Mouse (Mus musculus): ENCODE measurements around the gene Dusp9. TPM values are rescaled to one million over a fixed set of nuclear protein-coding genes. Genes with fewer than 3 reads are reported as not detected.

Gene Dusp9
- 38.3 and 40.8 TPM in 2 replicates for polyA plus RNA-seq (2016; fragmentation: Nextera tagmentation; extraction: Ambion mirVana)

DNA sequence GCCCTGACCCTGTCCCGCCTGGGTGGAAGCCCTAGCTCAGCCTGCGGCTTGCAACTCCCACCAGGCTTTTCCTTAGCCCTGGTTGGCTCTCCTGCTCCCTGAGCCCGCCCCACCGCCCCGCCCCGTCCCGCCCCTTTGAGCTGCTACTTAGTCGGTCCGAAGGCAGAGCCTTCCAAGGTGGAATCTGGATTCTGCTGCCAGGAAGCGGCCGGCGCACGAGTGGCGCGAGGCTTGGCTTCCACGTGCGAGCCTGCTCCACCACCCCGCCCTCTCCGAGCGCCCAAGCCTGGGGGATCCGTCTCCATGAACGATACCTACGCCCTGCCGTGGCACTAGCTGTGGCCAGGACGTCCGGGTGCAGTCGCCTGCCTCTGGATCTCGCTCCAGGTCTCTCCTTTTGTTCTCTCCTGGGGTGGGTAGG lies at the start of gene Dusp9:
Gene Dusp9 (plus strand): TSS at position 165 of the 421 bp plus-strand sequence.
- Histone ChIP-seq H3K27me3 (ENCODE audit: poor library complexity, severe bottlenecking) (peaks cover 100% of the 10 kb centered on the region), H3K27ac (peak within 1 kb of the TSS; percentile 65), H3K9me3 (no peaks in the 10 kb centered on the region), H3K36me3 (replicated peaks) (no peaks in the 10 kb centered on the region; the same call in 1 of the 2 replicates), H3K4me1 (peaks cover 25% of the 10 kb centered on the region), H3K4me3 (peak within 1 kb of the TSS; percentile 47)
- peak; percentile 69 for DNase-seq (ENCODE audit: extremely low spot score, low spot score)
- 17% methylated on average over 27 of the region's 28 CpGs for WGBS

DNA sequence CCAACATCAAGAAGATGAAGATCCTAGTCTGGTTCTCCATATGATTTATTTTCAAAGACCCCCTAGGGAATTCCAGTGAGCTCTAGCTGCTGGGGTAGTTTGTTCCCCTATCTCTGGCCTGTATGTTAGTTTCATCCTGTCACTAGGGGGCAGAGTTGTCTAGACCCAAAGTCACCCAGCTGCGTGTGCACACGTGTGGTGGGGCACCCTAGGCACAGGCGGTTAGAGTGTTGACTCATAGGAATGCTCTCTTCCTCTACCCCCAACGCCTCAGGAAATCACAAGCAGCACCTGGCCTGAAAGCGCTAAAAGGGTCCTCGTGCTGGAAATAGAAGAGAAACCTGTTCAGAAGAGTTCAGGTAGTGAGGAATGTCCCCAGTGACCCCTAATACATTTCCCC lies 46.0 kb upstream of the Dusp9 start:
- WGBS = 29% methylated on average over 6 of the region's 6 CpGs
- Histone ChIP-seq H3K4me3 (no peak overlapping the region), H3K27me3 (ENCODE audit: poor library complexity, severe bottlenecking) (peaks cover 58% of the 10 kb centered on the region), H3K9me3 (no peaks in the 10 kb centered on the region), H3K4me1 (peaks cover 13% of the 10 kb centered on the region), H3K36me3 (replicated peaks) (no peaks in the 10 kb centered on the region), H3K27ac (no peak overlapping the region)
- no peak for DNase-seq (ENCODE audit: extremely low spot score, low spot score)

DNA sequence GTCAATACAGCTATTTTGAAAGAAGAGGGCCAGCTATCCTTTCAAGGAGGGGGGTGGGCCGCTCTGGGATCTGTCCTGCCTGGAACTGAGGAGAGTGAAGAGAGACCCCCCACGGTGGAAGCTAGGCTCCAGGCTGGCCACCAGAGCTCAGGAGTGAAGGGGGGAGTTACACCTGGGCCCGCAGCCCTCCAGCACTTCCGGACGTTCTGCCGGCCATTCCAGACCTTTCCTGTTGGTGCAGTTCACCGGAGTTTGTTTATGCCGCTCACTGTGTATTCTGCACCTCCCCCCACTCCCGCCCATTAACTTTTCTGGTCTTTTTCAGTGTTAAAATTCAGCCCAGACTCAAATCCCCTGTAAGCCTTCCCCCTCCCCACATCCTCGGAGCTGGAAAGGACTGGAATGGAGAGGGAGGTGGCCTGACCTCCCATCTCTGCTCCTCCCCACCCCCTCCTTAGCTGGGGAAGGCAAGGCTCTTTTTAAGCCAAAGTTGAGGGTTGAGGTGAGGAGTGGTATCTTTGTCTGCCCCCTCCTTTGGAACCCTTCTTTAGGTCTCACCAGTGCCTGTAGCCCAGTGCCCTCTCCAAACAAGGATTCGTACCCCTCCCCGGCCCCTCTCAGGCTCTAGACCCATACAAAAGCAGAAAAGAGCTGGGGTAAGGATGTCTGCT lies 44.6 kb upstream of the Dusp9 start:
- peaks cover 13% of the 10 kb centered on the region for H3K4me1 ChIP-seq
- peaks cover 50% of the 10 kb centered on the region for H3K27me3 ChIP-seq (ENCODE audit: poor library complexity, severe bottlenecking)
- H3K9me3 ChIP-seq = no peaks in the 10 kb centered on the region
- WGBS = 36% methylated on average over 12 of the region's 12 CpGs
- DNase-seq (ENCODE audit: extremely low spot score, low spot score) = peak; percentile 14
- H3K4me3 ChIP-seq = no peak overlapping the region
- no peaks in the 10 kb centered on the region for H3K36me3 ChIP-seq (replicated peaks)
- H3K27ac ChIP-seq = peak overlapping the region; percentile 35; the same call in 1 of the 2 replicates

DNA sequence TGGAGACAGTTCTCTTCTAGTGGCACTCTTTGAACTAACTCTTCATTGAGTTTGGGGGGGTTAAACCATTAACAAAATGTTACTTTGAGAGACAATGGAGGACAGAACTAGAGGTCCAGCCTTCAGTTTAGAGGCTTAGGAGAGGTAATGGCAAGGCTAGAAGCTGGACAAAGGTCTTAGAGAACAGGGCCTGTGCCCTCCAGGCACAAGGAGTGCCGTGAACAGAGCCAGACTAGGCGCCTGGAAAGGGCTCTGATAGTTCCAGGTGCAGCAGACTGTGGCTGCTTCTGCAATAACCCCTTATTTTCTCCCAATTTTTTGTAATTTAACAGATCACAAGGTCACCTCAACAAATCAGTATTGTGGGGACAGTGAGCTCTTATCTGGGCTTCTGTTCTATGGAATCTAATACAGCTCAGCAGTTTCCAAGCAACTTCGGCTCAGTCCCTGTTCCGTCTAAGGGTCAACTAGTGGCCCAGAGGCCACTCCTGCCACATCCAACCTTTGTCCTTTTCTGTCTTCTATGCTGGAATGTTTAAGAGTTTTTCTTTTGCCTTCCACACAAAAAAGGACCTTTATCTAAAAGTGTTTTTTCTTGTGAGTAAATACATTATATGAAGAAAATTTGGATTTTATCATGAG lies 43.8 kb upstream of the Dusp9 start:
- H3K4me3 ChIP-seq = no peak overlapping the region
- H3K9me3 ChIP-seq = no peaks in the 10 kb centered on the region
- peaks cover 52% of the 10 kb centered on the region for H3K27me3 ChIP-seq (ENCODE audit: poor library complexity, severe bottlenecking)
- no peak for DNase-seq (ENCODE audit: extremely low spot score, low spot score)
- H3K4me1 ChIP-seq = peaks cover 13% of the 10 kb centered on the region
- 53% methylated on average over 4 of the region's 4 CpGs for WGBS
- H3K36me3 ChIP-seq (replicated peaks) = no peaks in the 10 kb centered on the region
- peak overlapping the region; percentile 35; the same call in 1 of the 2 replicates for H3K27ac ChIP-seq

DNA sequence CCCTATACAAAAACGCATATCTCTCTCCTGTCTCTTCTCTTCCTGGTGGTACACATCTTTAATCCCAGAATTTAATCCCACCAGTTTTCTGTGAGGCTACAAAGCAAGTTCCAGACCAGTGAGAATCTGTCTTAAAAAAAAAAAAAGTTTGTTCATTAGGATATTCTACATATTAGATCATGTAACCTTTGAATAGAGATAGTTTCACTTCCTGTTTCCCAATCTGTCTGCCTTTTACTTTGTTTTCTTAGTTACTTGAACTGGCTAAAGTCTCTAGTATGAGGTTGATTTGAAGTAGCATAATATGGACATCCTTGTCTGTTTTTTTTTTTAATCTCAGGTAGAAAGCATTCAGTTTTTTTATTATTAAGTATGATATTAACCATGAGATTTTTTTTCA lies 37.8 kb upstream of the Dusp9 start:
- DNase-seq (ENCODE audit: extremely low spot score, low spot score) = no peak
- no peaks in the 10 kb centered on the region for H3K4me1 ChIP-seq
- H3K27me3 ChIP-seq (ENCODE audit: poor library complexity, severe bottlenecking) = peaks cover 12% of the 10 kb centered on the region
- no peaks in the 10 kb centered on the region for H3K36me3 ChIP-seq (replicated peaks)
- H3K9me3 ChIP-seq = no peaks in the 10 kb centered on the region
- WGBS = 64% methylated on average over 1 of the region's 1 CpGs
- H3K4me3 ChIP-seq = no peak overlapping the region
- H3K27ac ChIP-seq = no peak overlapping the region

DNA sequence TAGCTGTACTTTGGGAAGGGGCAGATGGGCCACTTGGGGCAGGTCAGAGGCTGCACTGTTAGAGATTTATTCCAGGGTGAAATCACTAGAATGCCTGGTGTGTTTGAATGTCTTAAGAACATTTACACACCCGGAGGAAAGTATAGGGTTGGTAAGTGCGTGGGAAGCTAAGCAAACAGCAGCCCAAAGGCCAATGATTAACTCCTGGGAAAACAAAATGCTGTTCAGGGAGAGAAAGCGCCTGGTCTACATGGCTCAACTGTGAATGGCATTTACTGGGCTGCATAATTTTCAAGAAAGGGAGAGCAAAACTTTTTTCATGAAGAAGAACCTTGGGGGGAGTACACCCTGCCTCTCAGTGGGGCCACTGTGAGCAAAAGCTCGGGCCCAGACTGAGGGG lies 25.6 kb upstream of the Dusp9 start:
- Histone ChIP-seq H3K27me3 (ENCODE audit: poor library complexity, severe bottlenecking) (peaks cover 48% of the 10 kb centered on the region), H3K9me3 (no peaks in the 10 kb centered on the region), H3K36me3 (replicated peaks) (no peaks in the 10 kb centered on the region), H3K4me1 (no peaks in the 10 kb centered on the region), H3K27ac (no peak overlapping the region), H3K4me3 (no peak overlapping the region)
- DNase-seq (ENCODE audit: extremely low spot score, low spot score) = no peak
- 74% methylated on average over 4 of the region's 4 CpGs for WGBS

DNA sequence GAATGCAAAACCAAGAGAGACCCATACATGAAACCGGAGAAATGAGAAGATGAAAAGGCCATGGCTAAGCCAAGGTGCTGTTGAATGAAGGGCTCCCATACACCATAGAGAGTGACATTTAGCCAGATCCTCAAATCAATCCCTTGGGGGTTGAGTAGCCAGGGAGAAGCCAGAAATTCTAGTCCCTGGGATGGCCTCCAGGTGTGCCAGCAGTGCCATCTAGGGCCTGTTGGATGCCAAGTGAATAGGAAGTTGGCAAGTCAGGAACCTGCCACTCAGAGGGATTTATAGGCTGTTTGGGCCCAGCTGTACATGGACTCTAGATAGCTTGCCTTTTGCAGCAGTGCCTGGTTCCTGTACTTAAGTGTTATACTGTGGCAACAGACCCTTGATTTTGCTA lies 23.3 kb upstream of the Dusp9 start:
- no peak for DNase-seq (ENCODE audit: extremely low spot score, low spot score)
- no peaks in the 10 kb centered on the region for H3K36me3 ChIP-seq (replicated peaks)
- no peaks in the 10 kb centered on the region for H3K4me1 ChIP-seq
- H3K27me3 ChIP-seq (ENCODE audit: poor library complexity, severe bottlenecking) = peaks cover 61% of the 10 kb centered on the region
- WGBS = 97% methylated on average over 1 of the region's 1 CpGs
- no peaks in the 10 kb centered on the region for H3K9me3 ChIP-seq
- H3K27ac ChIP-seq = no peak overlapping the region
- H3K4me3 ChIP-seq = no peak overlapping the region

DNA sequence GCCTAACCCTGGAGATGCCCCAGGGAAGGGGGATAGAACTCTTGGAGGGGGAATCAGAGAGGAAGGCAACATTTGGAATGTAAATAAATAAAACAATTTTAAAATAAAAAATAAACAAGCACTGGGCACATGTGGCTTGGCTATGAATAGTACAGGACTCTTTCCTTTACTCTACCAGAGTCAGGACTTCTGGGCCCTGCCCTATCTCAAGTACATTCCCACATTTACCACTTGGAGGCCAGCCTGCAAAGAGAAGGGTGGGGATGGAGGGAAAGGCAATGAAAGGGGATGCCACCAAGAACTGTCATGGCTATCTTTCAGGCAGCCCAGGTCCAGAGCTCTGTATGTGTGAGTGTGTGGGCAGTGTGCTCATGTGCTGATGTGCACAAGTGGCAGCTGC lies 19.8 kb upstream of the Dusp9 start:
- H3K4me1 ChIP-seq = no peaks in the 10 kb centered on the region
- no peak for DNase-seq (ENCODE audit: extremely low spot score, low spot score)
- no peaks in the 10 kb centered on the region for H3K36me3 ChIP-seq (replicated peaks)
- no peaks in the 10 kb centered on the region for H3K9me3 ChIP-seq
- no peak overlapping the region for H3K4me3 ChIP-seq
- H3K27ac ChIP-seq = no peak overlapping the region
- peaks cover 55% of the 10 kb centered on the region for H3K27me3 ChIP-seq (ENCODE audit: poor library complexity, severe bottlenecking)

DNA sequence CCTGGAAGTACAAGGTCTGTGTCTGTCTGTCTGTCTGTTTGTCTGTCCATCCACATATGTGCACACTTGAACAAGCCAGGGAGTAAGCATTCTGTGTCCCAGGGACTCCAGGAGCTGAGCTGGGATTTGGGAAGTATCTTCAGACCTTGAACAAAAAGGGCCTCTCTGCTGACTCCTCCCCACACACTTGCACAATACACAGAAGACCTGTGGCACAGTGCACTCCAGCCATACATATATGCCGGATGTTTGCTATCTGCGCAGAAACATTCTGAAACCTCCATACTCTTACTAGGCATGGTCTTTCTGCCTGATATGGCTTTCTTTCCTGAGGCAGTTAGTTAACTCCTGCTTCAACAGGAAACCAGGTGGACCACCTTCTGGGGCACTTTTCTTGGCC lies 19.3 kb upstream of the Dusp9 start:
- Histone ChIP-seq H3K9me3 (no peaks in the 10 kb centered on the region), H3K4me3 (no peak overlapping the region), H3K36me3 (replicated peaks) (no peaks in the 10 kb centered on the region), H3K27ac (no peak overlapping the region), H3K27me3 (ENCODE audit: poor library complexity, severe bottlenecking) (peaks cover 54% of the 10 kb centered on the region), H3K4me1 (no peaks in the 10 kb centered on the region)
- DNase-seq (ENCODE audit: extremely low spot score, low spot score) = no peak
- WGBS = 99% methylated on average over 2 of the region's 2 CpGs

DNA sequence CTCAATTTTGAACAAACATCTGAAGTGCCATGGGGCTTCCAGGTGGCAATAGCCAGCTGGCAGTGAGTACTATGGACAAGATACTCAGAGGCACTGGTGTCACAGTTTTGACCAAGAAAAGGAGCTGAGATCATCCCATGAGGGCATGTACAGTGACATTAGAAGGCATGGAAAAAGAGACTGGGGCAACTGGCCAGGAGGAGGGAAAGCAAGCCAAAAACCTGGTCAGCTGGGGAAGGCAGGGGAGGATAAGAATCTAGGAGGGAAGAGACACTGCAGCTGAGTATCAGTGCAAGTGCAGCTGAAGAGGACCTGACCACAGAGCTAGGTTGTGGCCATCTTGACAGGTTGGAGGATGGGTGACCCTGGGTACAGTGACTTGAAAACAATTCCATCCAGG lies 12.2 kb upstream of the Dusp9 start:
- H3K27ac ChIP-seq = no peak overlapping the region
- H3K9me3 ChIP-seq = no peaks in the 10 kb centered on the region
- no peaks in the 10 kb centered on the region for H3K4me1 ChIP-seq
- H3K36me3 ChIP-seq (replicated peaks) = no peaks in the 10 kb centered on the region
- no peak overlapping the region for H3K4me3 ChIP-seq
- peaks cover 58% of the 10 kb centered on the region for H3K27me3 ChIP-seq (ENCODE audit: poor library complexity, severe bottlenecking)
- no peak for DNase-seq (ENCODE audit: extremely low spot score, low spot score)

DNA sequence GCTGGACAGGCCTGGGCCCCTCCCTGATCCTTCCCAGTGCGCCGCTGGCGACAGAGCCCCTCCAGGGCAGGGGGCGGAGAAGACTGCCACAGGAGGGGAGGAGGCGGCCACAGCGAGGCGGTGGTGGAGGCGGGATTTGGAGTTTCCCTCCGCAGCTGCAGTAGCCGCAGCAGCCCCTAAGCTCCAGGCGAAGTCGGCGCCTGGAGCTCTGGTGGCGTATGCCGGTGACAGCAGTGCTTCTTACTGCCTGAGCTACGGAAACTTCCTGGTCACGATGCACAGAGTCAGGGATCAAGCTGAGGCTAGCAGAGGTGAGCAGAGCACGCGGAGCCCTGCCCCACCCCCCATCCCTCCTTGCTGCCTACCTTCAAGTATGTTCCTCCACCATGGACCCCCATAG lies 3.8 kb upstream of the Dusp9 start:
- no peak for DNase-seq (ENCODE audit: extremely low spot score, low spot score)

DNA sequence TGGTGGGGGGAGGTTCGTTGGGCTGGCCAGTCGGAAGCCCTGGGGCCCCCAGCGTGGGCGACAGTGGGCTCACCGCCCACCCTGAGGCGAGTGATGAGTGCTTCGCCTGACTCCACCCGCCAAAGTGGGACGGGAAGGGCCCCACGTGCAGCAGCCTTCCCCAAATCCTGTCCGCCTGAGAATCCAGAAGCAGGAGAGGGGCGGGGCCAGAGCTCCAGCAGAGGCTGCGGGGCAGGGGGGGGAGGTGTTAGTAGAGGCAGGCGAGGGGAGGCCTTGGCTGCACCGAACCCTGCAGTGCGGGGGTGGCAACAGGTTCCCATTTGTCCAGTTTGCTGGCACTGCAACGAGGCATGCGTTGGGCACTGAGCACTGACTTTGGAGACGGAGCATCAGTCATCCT lies 1.8 kb upstream of the Dusp9 start:
- WGBS = 23% methylated on average over 19 of the region's 19 CpGs
- Histone ChIP-seq H3K36me3 (replicated peaks) (no peaks in the 10 kb centered on the region; the same call in 1 of the 2 replicates), H3K27me3 (ENCODE audit: poor library complexity, severe bottlenecking) (peaks cover 100% of the 10 kb centered on the region), H3K4me1 (peaks cover 25% of the 10 kb centered on the region), H3K27ac (no peak overlapping the region; the same call in 1 of the 2 replicates), H3K4me3 (peak overlapping the region; percentile 49), H3K9me3 (no peaks in the 10 kb centered on the region)
- no peak for DNase-seq (ENCODE audit: extremely low spot score, low spot score)

More for the DNA sequence above, 3.8 kb upstream of the Dusp9 start:
- peaks cover 97% of the 10 kb centered on the region for H3K27me3 ChIP-seq (ENCODE audit: poor library complexity, severe bottlenecking)
- no peaks in the 10 kb centered on the region for H3K9me3 ChIP-seq
- H3K36me3 ChIP-seq (replicated peaks) = no peaks in the 10 kb centered on the region
- peak overlapping the region; percentile 29; the same call in 1 of the 2 replicates for H3K4me3 ChIP-seq
- WGBS = 18% methylated on average over 18 of the region's 19 CpGs
- peaks cover 25% of the 10 kb centered on the region for H3K4me1 ChIP-seq
- H3K27ac ChIP-seq = no peak overlapping the region

DNA sequence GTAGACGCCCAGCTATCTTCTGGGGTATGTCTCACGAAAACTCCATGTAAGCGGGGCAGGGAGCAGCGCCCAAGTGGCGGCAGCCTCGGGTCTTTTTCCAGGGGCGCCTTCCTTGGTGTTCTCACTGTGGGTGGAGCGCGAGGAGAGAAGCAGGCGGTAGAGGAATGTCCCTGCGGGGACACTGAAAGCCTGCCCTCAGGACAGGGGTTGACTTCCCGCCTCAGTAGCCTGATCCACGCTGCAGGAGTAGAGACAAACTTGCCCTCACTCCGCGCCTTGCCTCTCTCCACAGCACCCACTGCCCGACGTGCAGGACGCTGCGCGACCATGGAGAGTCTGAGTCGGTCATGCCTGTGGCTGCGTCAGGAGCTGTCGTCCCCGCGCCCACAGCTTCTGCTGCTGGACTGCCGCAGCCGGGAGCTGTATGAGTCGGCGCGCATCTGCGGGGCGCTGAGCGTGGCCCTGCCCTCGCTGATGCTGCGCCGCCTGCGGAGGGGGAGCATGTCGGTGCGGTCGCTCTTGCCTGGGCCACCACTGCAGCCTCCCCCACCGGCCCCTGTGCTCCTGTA lies 766 bp downstream of the Dusp9 start:
- H3K4me3 ChIP-seq = peak overlapping the region; percentile 47
- H3K27me3 ChIP-seq (ENCODE audit: poor library complexity, severe bottlenecking) = peaks cover 98% of the 10 kb centered on the region
- WGBS = 20% methylated on average over 41 of the region's 41 CpGs
- DNase-seq (ENCODE audit: extremely low spot score, low spot score) = peak; percentile 19
- peak overlapping the region; percentile 65 for H3K27ac ChIP-seq
- H3K4me1 ChIP-seq = peaks cover 25% of the 10 kb centered on the region
- no peaks in the 10 kb centered on the region; the same call in 1 of the 2 replicates for H3K36me3 ChIP-seq (replicated peaks)
- no peaks in the 10 kb centered on the region for H3K9me3 ChIP-seq

Data from forebrain, embryonic 10.5 days (tissue).